Mouse (Mus musculus) liver, adult 2 months (tissue): ENCODE measurements at regions not wholly inside any gene's neighbourhood (a gene's known extent, or its start where the extent isn't known, plus 50 kb on each side); places are given as distances from the start of the nearest gene placed in this dataset.

Experiments
- CTCF ChIP-seq: fragments of 200-500 bp; IDR thresholded peaks from 2 replicates; pipeline ENCODE4 v1.5.1; 2011; ENCODE audit warnings: low read depth, low read length, control low read depth
- POLR2A ChIP-seq: fragments of 200-500 bp; IDR thresholded peaks from 2 replicates; pipeline ENCODE4 v1.6.1; 2011; ENCODE audit warnings: low read length, control low read depth; ENCODE audit not compliant: insufficient read depth; ENCODE audit errors: extremely low read depth

DNA sequence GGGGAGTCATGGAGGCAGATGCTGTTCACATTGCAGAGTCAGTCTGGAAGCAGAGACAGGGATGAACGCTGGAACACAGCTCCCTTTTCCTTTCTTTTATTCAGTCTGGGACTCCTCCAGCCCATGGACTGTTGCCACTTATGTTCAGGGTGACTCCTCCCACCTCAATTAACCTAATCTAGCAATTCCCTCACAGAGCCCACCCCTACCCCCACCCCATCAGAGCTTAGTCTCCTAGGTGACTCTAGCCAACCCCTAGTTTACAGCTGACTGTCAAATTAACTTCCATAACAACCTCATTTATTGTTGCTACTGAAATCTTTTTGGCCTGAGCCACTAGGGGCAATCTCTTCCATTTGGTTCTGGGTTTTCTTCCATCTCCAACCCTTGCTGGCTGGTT is 85.2 kb upstream of the Fam19a5 start:
- TF ChIP-seq CTCF, result no peak
- TF ChIP-seq POLR2A, result no peak
